Mouse (Mus musculus) lung, postnatal 0 days (tissue): ENCODE measurements at regions not wholly inside any gene's neighbourhood (a gene's known extent, or its start where the extent isn't known, plus 50 kb on each side); places are given as distances from the start of the nearest gene placed in this dataset.

Source experiments
- ATAC-seq: fragments of 200-750 bp; cut with Nextera tagmentation; 2 replicates; pipeline ENCODE4 v1.8.0; 2017; ENCODE audit warnings: moderate library complexity
- DNase-seq: peaks from one replicate; pipeline ENCODE4 v3.0.0-alpha.2; 2016; ENCODE audit warnings: low spot score
- H3K27ac ChIP-seq: fragments of 300-500 bp; sonication (generic); 2 replicates; pipeline ENCODE4 v1.5.1; 2014; ENCODE audit warnings: antibody characterized with exemption, mild to moderate bottlenecking, low read length, mixed read lengths
- H3K27me3 ChIP-seq: fragments of 300-500 bp; sonication (generic); replicated peaks from 2 replicates; pipeline ENCODE4 v1.6.1; 2014; ENCODE audit warnings: low read length, mixed read lengths; ENCODE audit not compliant: insufficient read depth
- H3K36me3 ChIP-seq: fragments of 300-500 bp; sonication (generic); 2 replicates; pipeline ENCODE4 v1.6.1; 2014; ENCODE audit warnings: low read length, mixed read lengths; ENCODE audit not compliant: insufficient read depth
- H3K4me1 ChIP-seq: fragments of 300-500 bp; sonication (generic); 2 replicates; pipeline ENCODE4 v1.6.1; 2014; ENCODE audit warnings: antibody characterized with exemption, low read depth, low read length, mixed read lengths; ENCODE audit not compliant: insufficient read depth
- H3K4me2 ChIP-seq: fragments of 300-500 bp; sonication (generic); replicated peaks from 2 replicates; pipeline ENCODE4 v1.6.1; 2014; ENCODE audit warnings: low read depth, mild to moderate bottlenecking, low read length, moderate library complexity, mixed read lengths
- H3K4me3 ChIP-seq: fragments of 300-500 bp; sonication (generic); 2 replicates; pipeline ENCODE4 v1.5.1; 2014; ENCODE audit warnings: low read depth, low read length
- H3K9ac ChIP-seq: fragments of 300-500 bp; sonication (generic); replicated peaks from 2 replicates; pipeline ENCODE4 v1.6.1; 2014; ENCODE audit warnings: low read depth, mild to moderate bottlenecking
- H3K9me3 ChIP-seq: fragments of 300-500 bp; sonication (generic); 2 replicates; pipeline ENCODE4 v1.6.1; 2016; ENCODE audit warnings: low read length, mixed read lengths
- CTCF ChIP-seq: IDR thresholded peaks from 2 replicates; pipeline ENCODE4 v1.5.1; 2016; ENCODE audit warnings: antibody characterized with exemption, mild to moderate bottlenecking
- EP300 ChIP-seq: IDR thresholded peaks from 2 replicates; pipeline ENCODE4 v1.6.1; 2016; ENCODE audit warnings: antibody characterized with exemption, mild to moderate bottlenecking, control low read depth
- WGBS: fragments of 180-500 bp; shearing (Covaris S2); extraction: QIAGEN DNeasy Blood & Tissue Kit; methylation state at CpG from one replicate; pipeline ENCODE4 v1.1.7; 2014; 5-methylcytosine and 5-hydroxymethylcytosine counted together

DNA sequence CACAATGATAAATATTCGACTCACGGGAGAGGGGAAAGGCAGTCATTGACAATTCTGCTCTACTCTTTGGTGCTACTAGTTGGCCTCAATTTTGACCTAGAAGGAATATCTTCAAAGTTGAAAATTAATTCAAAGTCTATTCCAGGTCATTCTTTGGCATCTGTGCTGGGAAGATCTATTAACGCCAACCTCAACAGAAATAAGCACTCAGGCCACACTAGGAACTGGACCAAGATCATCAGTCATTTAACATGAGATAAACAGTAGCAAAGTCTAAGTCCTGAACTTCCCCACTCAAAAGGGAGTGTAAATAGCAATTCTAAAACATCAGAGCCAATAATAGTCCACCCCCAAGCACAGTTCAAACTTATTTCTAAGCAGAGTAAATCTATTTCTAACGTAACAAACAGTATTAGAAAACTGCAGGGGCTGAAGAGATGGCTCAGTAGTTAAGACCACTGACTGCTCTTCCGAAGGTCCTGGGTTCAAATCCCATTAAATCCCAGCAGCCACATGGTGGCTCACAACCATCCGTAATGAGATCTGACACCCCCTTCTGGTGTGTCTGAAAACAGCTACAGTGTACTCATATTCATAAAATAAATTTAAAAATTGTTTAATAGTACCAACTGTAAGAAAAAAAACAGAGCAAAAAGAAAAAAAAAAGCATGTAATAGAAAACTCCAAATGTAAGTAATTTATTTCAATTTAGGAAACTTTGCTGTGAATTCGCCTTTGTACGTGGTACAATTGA lies 75.1 kb upstream of the Atp2b1 start:
- WGBS, result 83% methylated on average over 8 of the region's 8 CpGs
- H3K9me3 ChIP-seq, result peaks cover 5% of the 10 kb centered on the region; the same call in 1 of the 2 replicates
- TF ChIP-seq EP300 (no peak), CTCF (no peak)

DNA sequence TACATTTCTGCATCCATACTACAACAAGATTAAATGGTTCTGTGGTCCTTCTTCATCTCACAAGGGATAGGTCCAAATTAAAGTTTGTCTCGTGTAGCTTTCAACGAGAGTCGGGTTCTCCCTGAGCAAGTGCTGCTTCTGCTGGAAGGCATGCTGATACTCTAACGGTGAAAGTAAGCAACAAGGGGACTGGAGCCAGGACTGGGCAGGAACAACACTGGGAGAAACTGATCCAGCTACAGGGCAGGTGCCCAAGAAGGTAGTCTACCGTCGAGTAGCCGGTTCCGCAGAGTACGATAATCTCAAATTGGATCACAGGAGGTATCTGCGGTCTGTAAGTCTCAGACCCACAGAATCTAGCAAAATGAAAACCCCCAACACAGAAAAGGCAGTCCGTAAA lies 74.2 kb upstream of the Atp2b1 start:
- no peak overlapping the region for H3K4me3 ChIP-seq
- H3K9me3 ChIP-seq, result peaks cover 10% of the 10 kb centered on the region
- DNase-seq (no peak), ATAC-seq (no peak)
- no peaks in the 10 kb centered on the region for H3K36me3 ChIP-seq
- 96% methylated on average over 11 of the region's 11 CpGs for WGBS
- TF ChIP-seq EP300, result no peak
- no peak for TF ChIP-seq CTCF
- no peaks in the 10 kb centered on the region for H3K4me1 ChIP-seq
- H3K27ac ChIP-seq, result no peak overlapping the region
- no peaks in the 10 kb centered on the region for H3K27me3 ChIP-seq
- H3K9ac ChIP-seq, result no peak overlapping the region
- H3K4me2 ChIP-seq, result no peak overlapping the region

More for the DNA sequence above, 75.1 kb upstream of the Atp2b1 start:
- Histone ChIP-seq H3K27me3 (no peaks in the 10 kb centered on the region), H3K4me1 (no peaks in the 10 kb centered on the region), H3K4me3 (no peak overlapping the region), H3K36me3 (no peaks in the 10 kb centered on the region), H3K9ac (no peak overlapping the region), H3K4me2 (no peak overlapping the region), H3K27ac (no peak overlapping the region)
- ATAC-seq (no peak), DNase-seq (no peak)

DNA sequence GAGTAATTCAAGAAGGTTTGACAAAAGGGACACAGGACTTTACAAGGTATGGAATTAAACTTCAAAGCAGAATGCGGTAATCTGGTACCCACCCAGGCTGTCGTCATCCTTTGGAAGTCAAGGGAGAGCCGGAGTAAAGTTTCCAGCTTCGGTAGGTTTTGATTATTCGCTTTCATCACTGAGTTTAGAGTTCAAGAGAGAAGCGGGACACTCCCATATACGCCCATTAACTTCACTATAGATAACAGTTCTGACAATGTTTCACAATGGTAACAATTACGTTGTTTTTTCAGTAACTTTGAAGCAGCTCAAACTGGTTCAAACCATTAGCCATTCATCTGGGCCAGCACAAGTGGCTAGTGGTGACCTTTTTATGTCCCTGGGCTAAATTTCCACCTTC lies 73.8 kb upstream of the Atp2b1 start:
- Histone ChIP-seq H3K4me3 (no peak overlapping the region), H3K27ac (no peak overlapping the region), H3K9me3 (peaks cover 10% of the 10 kb centered on the region), H3K4me1 (no peaks in the 10 kb centered on the region), H3K4me2 (no peak overlapping the region), H3K36me3 (no peaks in the 10 kb centered on the region), H3K9ac (no peak overlapping the region), H3K27me3 (no peaks in the 10 kb centered on the region)
- TF ChIP-seq EP300 (no peak), CTCF (no peak)
- ATAC-seq (no peak), DNase-seq (no peak)
- 93% methylated on average over 8 of the region's 8 CpGs for WGBS

DNA sequence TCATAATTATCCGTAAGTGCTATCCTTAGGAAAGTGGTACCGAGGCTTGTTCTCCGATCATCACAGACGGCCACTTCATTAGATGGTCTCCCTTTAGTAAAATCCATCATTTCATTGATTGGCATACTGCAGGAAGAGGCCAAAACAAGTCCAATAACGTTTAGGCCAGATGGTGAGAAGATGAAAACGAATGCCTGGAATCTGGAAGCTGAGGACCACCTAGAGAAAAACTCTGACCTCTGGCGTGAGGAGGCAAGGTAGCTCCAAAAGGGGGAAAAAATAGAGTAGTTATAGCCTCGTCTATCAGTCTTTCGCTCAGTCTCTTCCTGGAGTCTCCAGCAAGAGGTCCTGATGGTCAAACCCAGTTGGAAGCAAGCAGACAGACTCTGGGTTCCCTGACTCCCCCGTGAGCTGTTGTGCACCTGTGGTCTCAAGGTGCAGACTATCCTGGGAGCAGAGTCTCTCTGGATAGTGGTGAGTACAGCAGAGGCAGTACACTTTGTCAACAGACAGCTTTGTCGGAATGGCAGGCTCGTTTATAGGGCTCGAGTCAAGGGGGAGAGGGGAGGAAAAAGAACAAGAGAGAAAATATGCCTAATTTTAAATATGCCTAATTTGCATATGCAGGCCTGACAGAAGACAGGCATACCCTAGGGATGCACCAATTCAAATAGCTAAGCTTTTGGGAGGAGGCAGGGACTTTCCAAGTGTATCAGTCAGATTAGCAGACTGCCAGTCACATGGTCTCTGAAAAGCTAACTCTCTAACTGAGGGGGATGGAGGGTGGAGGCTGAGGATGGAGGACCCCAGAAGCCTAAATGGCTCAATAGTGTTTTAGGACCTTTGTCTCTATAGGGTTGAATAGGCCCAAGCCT lies 73.0 kb upstream of the Atp2b1 start:
- Histone ChIP-seq H3K9me3 (peaks cover 10% of the 10 kb centered on the region), H3K27me3 (no peaks in the 10 kb centered on the region), H3K27ac (no peak overlapping the region), H3K4me2 (no peak overlapping the region), H3K4me3 (no peak overlapping the region), H3K9ac (no peak overlapping the region), H3K4me1 (no peaks in the 10 kb centered on the region), H3K36me3 (no peaks in the 10 kb centered on the region)
- ATAC-seq, result no peak
- 87% methylated on average over 13 of the region's 13 CpGs for WGBS
- TF ChIP-seq EP300 (no peak), CTCF (no peak)
- no peak for DNase-seq

DNA sequence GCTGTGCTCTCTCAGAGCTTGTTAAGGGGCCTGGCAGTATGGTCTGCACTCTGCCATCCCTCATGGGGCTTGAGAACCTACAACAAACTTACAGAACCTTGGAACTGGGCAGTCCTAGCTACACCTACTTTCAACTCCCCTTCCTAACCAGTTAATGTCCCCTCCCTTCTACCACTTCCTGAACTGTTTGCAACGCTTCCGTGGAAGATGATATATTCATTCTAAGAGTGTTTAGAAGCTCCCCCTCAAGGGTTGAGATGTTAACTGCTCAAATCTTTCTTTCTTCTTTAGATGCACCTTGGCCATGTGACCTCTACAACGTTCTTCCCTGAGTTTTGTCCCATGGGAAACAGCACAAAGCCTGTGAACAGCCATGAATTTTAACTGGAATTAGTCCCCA lies 72.3 kb upstream of the Atp2b1 start:
- 84% methylated on average over 3 of the region's 3 CpGs for WGBS
- Histone ChIP-seq H3K4me2 (no peak overlapping the region), H3K4me1 (no peaks in the 10 kb centered on the region), H3K27me3 (no peaks in the 10 kb centered on the region), H3K36me3 (no peaks in the 10 kb centered on the region), H3K9me3 (peaks cover 10% of the 10 kb centered on the region), H3K27ac (no peak overlapping the region), H3K9ac (no peak overlapping the region), H3K4me3 (no peak overlapping the region)
- TF ChIP-seq CTCF, result no peak
- no peak for TF ChIP-seq EP300
- DNase-seq (no peak), ATAC-seq (no peak)

DNA sequence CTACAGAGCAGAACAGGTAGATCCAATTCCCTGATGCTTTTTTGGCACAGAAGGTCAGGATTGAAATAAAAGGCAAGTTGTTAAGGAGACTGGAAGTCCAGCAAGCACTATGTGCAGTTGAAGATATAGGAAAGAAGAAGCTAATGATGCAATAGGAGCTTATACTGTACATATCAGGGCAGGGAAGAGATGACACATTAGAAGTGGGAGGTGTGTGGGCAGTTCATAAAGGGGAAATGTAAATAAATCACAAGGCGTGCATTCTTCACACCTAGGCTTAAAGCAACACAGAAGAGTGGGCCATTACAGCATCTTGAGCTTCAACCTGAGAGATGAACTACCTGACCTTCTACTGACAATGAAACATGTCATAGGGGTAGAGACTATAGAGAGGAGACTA lies 71.5 kb upstream of the Atp2b1 start:
- WGBS, result 92% methylated on average over 1 of the region's 1 CpGs
- Histone ChIP-seq H3K27ac (no peak overlapping the region), H3K27me3 (no peaks in the 10 kb centered on the region), H3K9me3 (peaks cover 10% of the 10 kb centered on the region), H3K4me1 (no peaks in the 10 kb centered on the region), H3K36me3 (no peaks in the 10 kb centered on the region), H3K9ac (no peak overlapping the region), H3K4me3 (no peak overlapping the region), H3K4me2 (no peak overlapping the region)
- DNase-seq (no peak), ATAC-seq (no peak)
- TF ChIP-seq CTCF (no peak), EP300 (no peak)
